Comparison of ENCODE assay signal across 27 mouse cellular contexts in genomic region chr12:80054655-80055037, GRCm38 (mm10). TPM values are rescaled to one million over a fixed set of nuclear protein-coding genes. Genes with fewer than 3 reads are reported as not detected.
DNase-seq lines count a peak whose midpoint lies in the region; ATAC-seq and TF ChIP-seq lines count a peak whose summit lies in the region.
"Had no signal": no experiment of that assay in that cellular context is flagged by ENCODE, and none has a peak within 500 bp of the region (broad histone marks: within the 10 kb centered on the region; RNA-seq: fewer than 3 reads in every experiment).

No protein-coding gene starts in this region.

- H3K36me3 ChIP-seq in spleen, adult 2 months (ENCODE audit: control insufficient read depth, insufficient read depth, low read length), result no peaks in the 10 kb centered on the region
- H3K36me3 ChIP-seq in intestine, embryonic 16.5 days (ENCODE audit: control insufficient read depth, insufficient read depth, low read length), result no peaks in the 10 kb centered on the region
- no peaks in the 10 kb centered on the region for H3K36me3 ChIP-seq in stomach, embryonic 16.5 days (ENCODE audit: control insufficient read depth, insufficient read depth, low read length)
- H3K36me3 ChIP-seq: embryonic facial prominence, embryonic 13.5 days; forebrain, embryonic 10.5 days; forebrain, embryonic 15.5 days; heart, embryonic 10.5 days; hindbrain, embryonic 13.5 days; limb, embryonic 12.5 days; liver, embryonic 15.5 days; lung, embryonic 15.5 days; midbrain, embryonic 13.5 days; neural tube, embryonic 13.5 days had no signal

- no peak overlapping the region for H3K4me2 ChIP-seq in intestine, embryonic 16.5 days (ENCODE audit: low read depth, low read length)
- no peak overlapping the region for H3K4me2 ChIP-seq in stomach, embryonic 16.5 days (ENCODE audit: low read depth, low read length)
- H3K4me2 ChIP-seq: embryonic facial prominence, embryonic 13.5 days; forebrain, embryonic 15.5 days; hindbrain, embryonic 13.5 days; limb, embryonic 12.5 days; liver, embryonic 15.5 days; lung, embryonic 15.5 days; midbrain, embryonic 13.5 days; neural tube, embryonic 13.5 days had no signal

- H3K4me1 ChIP-seq in spleen, adult 2 months (ENCODE audit: control insufficient read depth, insufficient read depth, insufficient read length), result no peaks in the 10 kb centered on the region; the same call in 1 of the 2 replicates
- peaks cover 8% of the 10 kb centered on the region for H3K4me1 ChIP-seq in intestine, embryonic 16.5 days (ENCODE audit: control insufficient read depth, insufficient read depth, low read length)
- H3K4me1 ChIP-seq in stomach, embryonic 16.5 days (ENCODE audit: control insufficient read depth, insufficient read depth, low read length), result peaks cover 4% of the 10 kb centered on the region; the same call in 1 of the 2 replicates
- H3K4me1 ChIP-seq: forebrain, embryonic 15.5 days; hindbrain, embryonic 13.5 days; neural tube, embryonic 13.5 days had no signal

- no peak for ATAC-seq in intestine, embryonic 16.5 days
- no peak for ATAC-seq in stomach, embryonic 16.5 days (ENCODE audit: insufficient read depth, low FRiP score)
- ATAC-seq: forebrain, embryonic 15.5 days; midbrain, embryonic 13.5 days had no signal

- no peak for TF ChIP-seq CTCF in gastrocnemius, adult 2 months (IDR thresholded peaks at IDR 0.05)
- TF ChIP-seq CTCF in spleen, adult 2 months (IDR thresholded peaks at IDR 0.05; ENCODE audit: extremely low read depth, insufficient read depth, insufficient read length, insufficient replicate concordance), result no peak

- no peak for TF ChIP-seq POLR2A in spleen, adult 2 months (IDR thresholded peaks at IDR 0.05; ENCODE audit: low read depth, low read length)

- intact Hi-C loops in gastrocnemius, adult 2 months (cut with DNase I), result no loop called here

- no peak overlapping the region for H3K4me3 ChIP-seq in gastrocnemius, adult 2 months
- H3K4me3 ChIP-seq in spleen, adult 2 months (ENCODE audit: extremely low read depth, insufficient read depth, insufficient read length), result no peak overlapping the region
- H3K4me3 ChIP-seq in intestine, embryonic 16.5 days (ENCODE audit: low read length), result no peak overlapping the region
- H3K4me3 ChIP-seq in stomach, embryonic 16.5 days (replicated peaks; ENCODE audit: low read length), result no peak overlapping the region
- H3K4me3 ChIP-seq: embryonic facial prominence, embryonic 13.5 days; forebrain, embryonic 10.5 days; forebrain, embryonic 15.5 days; heart, embryonic 10.5 days; hindbrain, embryonic 13.5 days; limb, embryonic 12.5 days; liver, embryonic 15.5 days; lung, embryonic 15.5 days; midbrain, embryonic 13.5 days; neural tube, embryonic 13.5 days had no signal

- H3K9ac ChIP-seq in intestine, embryonic 16.5 days (ENCODE audit: low read depth, low read length), result no peak overlapping the region
- no peak overlapping the region for H3K9ac ChIP-seq in stomach, embryonic 16.5 days (ENCODE audit: low read length)
- H3K9ac ChIP-seq: embryonic facial prominence, embryonic 13.5 days; forebrain, embryonic 15.5 days; hindbrain, embryonic 13.5 days; limb, embryonic 12.5 days; liver, embryonic 15.5 days; lung, embryonic 15.5 days; midbrain, embryonic 13.5 days; neural tube, embryonic 13.5 days had no signal

- WGBS in spleen, adult 2 months, result 59% methylated on average over 3 of the region's 3 CpGs
- 71% methylated on average over 3 of the region's 3 CpGs for WGBS in intestine, embryonic 16.5 days
- 70% methylated on average over 3 of the region's 3 CpGs for WGBS in stomach, embryonic 16.5 days

- H3K9me3 ChIP-seq in intestine, embryonic 16.5 days (ENCODE audit: control insufficient read depth, low read length), result no peaks in the 10 kb centered on the region
- H3K9me3 ChIP-seq in stomach, embryonic 16.5 days (replicated peaks; ENCODE audit: control insufficient read depth, low read length), result no peaks in the 10 kb centered on the region
- H3K9me3 ChIP-seq: embryonic facial prominence, embryonic 13.5 days; forebrain, embryonic 10.5 days; forebrain, embryonic 15.5 days; heart, embryonic 10.5 days; hindbrain, embryonic 13.5 days; limb, embryonic 12.5 days; liver, embryonic 15.5 days; lung, embryonic 15.5 days; midbrain, embryonic 13.5 days; neural tube, embryonic 13.5 days had no signal

- peak overlapping the region; percentile 62 for H3K27ac ChIP-seq in gastrocnemius, adult 2 months
- H3K27ac ChIP-seq in spleen, adult 2 months (ENCODE audit: insufficient read depth, low read length), result peak overlapping the region; percentile 50
- H3K27ac ChIP-seq in intestine, embryonic 16.5 days (ENCODE audit: low read length), result peak overlapping the region; percentile 83
- peak overlapping the region; percentile 31; the same call in 1 of the 2 replicates for H3K27ac ChIP-seq in stomach, embryonic 16.5 days (ENCODE audit: low read length)
- H3K27ac ChIP-seq: embryonic facial prominence, embryonic 13.5 days; forebrain, embryonic 15.5 days; heart, embryonic 10.5 days; hindbrain, embryonic 13.5 days; kidney, postnatal 0 days; limb, embryonic 12.5 days; liver, embryonic 15.5 days; lung, embryonic 15.5 days; macrophage; midbrain, embryonic 13.5 days; neural tube, embryonic 13.5 days had no signal

- no peak for DNase-seq in gastrocnemius, adult 2 months
- no peak for DNase-seq in gastrocnemius, postnatal 25 days
- no peak for DNase-seq in spleen, adult 2 months (ENCODE audit: low read depth in 1 of 2, low spot score in 2 of 2)
- DNase-seq in spleen, adult 12 weeks (ENCODE audit: low spot score), result no peak
- no peak for DNase-seq in adrenal gland, postnatal 25 days
- DNase-seq in B cell, adult 2 months, result no peak
- DNase-seq: adrenal gland, postnatal 14 days; cerebellum, adult 11-12 months; cerebellum, adult 9-11 months; heart, postnatal 36 days; kidney, adult 8-10 months; layer of hippocampus, postnatal 36 days; thymus, postnatal 14 days had no signal

- H3K27me3 ChIP-seq in spleen, adult 2 months (ENCODE audit: control insufficient read depth, insufficient read depth, low read length), result no peaks in the 10 kb centered on the region
- H3K27me3 ChIP-seq in intestine, embryonic 16.5 days (replicated peaks; ENCODE audit: control insufficient read depth, insufficient read depth, low read length), result no peaks in the 10 kb centered on the region
- no peaks in the 10 kb centered on the region for H3K27me3 ChIP-seq in stomach, embryonic 16.5 days (ENCODE audit: control insufficient read depth, insufficient read depth, low read length)
- H3K27me3 ChIP-seq: embryonic facial prominence, embryonic 13.5 days; forebrain, embryonic 15.5 days; hindbrain, embryonic 13.5 days; limb, embryonic 12.5 days; liver, embryonic 15.5 days; lung, embryonic 15.5 days; midbrain, embryonic 13.5 days; neural tube, embryonic 13.5 days had no signal

RNA-seq across cellular contexts. Expression of gene Zfp36l1, which starts 58.2 kb away (rescaled TPM):
- 10 to 100 TPM; 25.7 to 46.6 TPM for total RNA-seq in gastrocnemius, adult 2 months (2021)
- total RNA-seq in gastrocnemius, postnatal 25 days (2021), result 10 to 100 TPM; 23.0 to 27.2 TPM
- 251 and 372 TPM in 2 replicates for polyA plus RNA-seq in spleen, adult 2 months (2012; rRNA removed)
- polyA plus RNA-seq in intestine, embryonic 16.5 days (2015; fragmentation: Nextera tagmentation; extraction: Ambion mirVana), result 79.7 and 89.1 TPM in 2 replicates
- 137 and 140 TPM in 2 replicates for polyA plus RNA-seq in stomach, embryonic 16.5 days (2015; fragmentation: Nextera tagmentation; extraction: Ambion mirVana)
- 225 TPM in 2 replicates for total RNA-seq in adrenal gland, postnatal 25 days (2021)

Comparison
In these comparisons a context has a peak if more than half of its experiments do, and no peak if none do; other contexts are left out.
1. H3K27ac ChIP-seq: peak in every context shown above with its lines; median percentile 83 in intestine, embryonic 16.5 days; 62 in gastrocnemius, adult 2 months; 50 in spleen, adult 2 months; 31 in stomach, embryonic 16.5 days.